ENCODE assay signal across 8 mouse cellular contexts in genomic region chr6:86085518-86085917, GRCm38 (mm10). TPM values are rescaled to one million over a fixed set of nuclear protein-coding genes. Genes with fewer than 3 reads are reported as not detected.
DNase-seq lines count a peak whose midpoint lies in the region; ATAC-seq and TF ChIP-seq lines count a peak whose summit lies in the region.
"Had no signal": no experiment of that assay in that cellular context is flagged by ENCODE, and none has a peak within 500 bp of the region (broad histone marks: within the 10 kb centered on the region; RNA-seq: fewer than 3 reads in every experiment).

No protein-coding gene starts in this region.

- peak; percentile 26; the same call in 1 of the 2 replicates for TF ChIP-seq CTCF in spleen, adult 2 months (IDR thresholded peaks at IDR 0.05; ENCODE audit: extremely low read depth, insufficient read depth, insufficient read length, insufficient replicate concordance)

- H3K27ac ChIP-seq in liver, embryonic 12.5 days: no peak overlapping the region
- no peak overlapping the region for H3K27ac ChIP-seq in spleen, adult 2 months (ENCODE audit: insufficient read depth, low read length)
- H3K27ac ChIP-seq: midbrain, embryonic 12.5 days had no signal

- no peak overlapping the region for H3K4me3 ChIP-seq in liver, embryonic 12.5 days
- no peak overlapping the region for H3K4me3 ChIP-seq in spleen, adult 2 months (ENCODE audit: extremely low read depth, insufficient read depth, insufficient read length)
- H3K4me3 ChIP-seq: midbrain, embryonic 12.5 days had no signal

- H3K9me3 ChIP-seq in liver, embryonic 12.5 days (replicated peaks): no peaks in the 10 kb centered on the region
- H3K9me3 ChIP-seq: midbrain, embryonic 12.5 days had no signal

- no peak for ATAC-seq in liver, embryonic 12.5 days

- H3K4me1 ChIP-seq in liver, embryonic 12.5 days: peaks cover 56% of the 10 kb centered on the region
- no peaks in the 10 kb centered on the region for H3K4me1 ChIP-seq in spleen, adult 2 months (ENCODE audit: control insufficient read depth, insufficient read depth, insufficient read length)
- H3K4me1 ChIP-seq: midbrain, embryonic 12.5 days had no signal

- H3K4me2 ChIP-seq in liver, embryonic 12.5 days: no peak overlapping the region
- H3K4me2 ChIP-seq: midbrain, embryonic 12.5 days had no signal

- no peak overlapping the region for H3K9ac ChIP-seq in liver, embryonic 12.5 days
- H3K9ac ChIP-seq: midbrain, embryonic 12.5 days had no signal

- WGBS in liver, embryonic 12.5 days (ENCODE audit: insufficient replicate concordance): 64% methylated on average over 6 of the region's 6 CpGs
- WGBS in spleen, adult 2 months: 75% methylated on average over 6 of the region's 6 CpGs

- peak; percentile 83 for DNase-seq in liver
- peak; percentile 73 for DNase-seq in ZHBTc4 (ENCODE audit: low read depth, low spot score)
- peak; percentile 84 for DNase-seq in cerebellum, adult 8-10 months
- DNase-seq in hindlimb bud, embryonic 11.5 days (ENCODE audit: extremely low spot score, low read depth, low spot score): peak; percentile 14
- peak; percentile 73 for DNase-seq in lung, postnatal 14 days
- peak in 1 of 2 experiments; percentile 12 for DNase-seq in spleen, adult 2 months (ENCODE audit: low read depth in 1 of 2, low spot score in 2 of 2)

- no peak for TF ChIP-seq POLR2A in spleen, adult 2 months (IDR thresholded peaks at IDR 0.05; ENCODE audit: low read depth, low read length)

- H3K36me3 ChIP-seq in liver, embryonic 12.5 days: peaks cover 96% of the 10 kb centered on the region
- H3K36me3 ChIP-seq in spleen, adult 2 months (ENCODE audit: control insufficient read depth, insufficient read depth, low read length): no peaks in the 10 kb centered on the region

- H3K27me3 ChIP-seq in liver, embryonic 12.5 days (replicated peaks): no peaks in the 10 kb centered on the region
- H3K27me3 ChIP-seq in spleen, adult 2 months (ENCODE audit: control insufficient read depth, insufficient read depth, low read length): no peaks in the 10 kb centered on the region
- H3K27me3 ChIP-seq: midbrain, embryonic 12.5 days had no signal

RNA-seq across cellular contexts. Expression of gene Add2, which starts 57.0 kb away (rescaled TPM):
- 96.9 and 97.2 TPM in 2 replicates for polyA plus RNA-seq in liver, embryonic 12.5 days (2016; fragmentation: Nextera tagmentation; extraction: Ambion mirVana)
- polyA plus RNA-seq in spleen, adult 2 months (2012; rRNA removed): 17.0 and 17.6 TPM in 2 replicates
